Mouse (Mus musculus): ENCODE measurements around the gene Bahcc1.

The Bahcc1 gene

DNA sequence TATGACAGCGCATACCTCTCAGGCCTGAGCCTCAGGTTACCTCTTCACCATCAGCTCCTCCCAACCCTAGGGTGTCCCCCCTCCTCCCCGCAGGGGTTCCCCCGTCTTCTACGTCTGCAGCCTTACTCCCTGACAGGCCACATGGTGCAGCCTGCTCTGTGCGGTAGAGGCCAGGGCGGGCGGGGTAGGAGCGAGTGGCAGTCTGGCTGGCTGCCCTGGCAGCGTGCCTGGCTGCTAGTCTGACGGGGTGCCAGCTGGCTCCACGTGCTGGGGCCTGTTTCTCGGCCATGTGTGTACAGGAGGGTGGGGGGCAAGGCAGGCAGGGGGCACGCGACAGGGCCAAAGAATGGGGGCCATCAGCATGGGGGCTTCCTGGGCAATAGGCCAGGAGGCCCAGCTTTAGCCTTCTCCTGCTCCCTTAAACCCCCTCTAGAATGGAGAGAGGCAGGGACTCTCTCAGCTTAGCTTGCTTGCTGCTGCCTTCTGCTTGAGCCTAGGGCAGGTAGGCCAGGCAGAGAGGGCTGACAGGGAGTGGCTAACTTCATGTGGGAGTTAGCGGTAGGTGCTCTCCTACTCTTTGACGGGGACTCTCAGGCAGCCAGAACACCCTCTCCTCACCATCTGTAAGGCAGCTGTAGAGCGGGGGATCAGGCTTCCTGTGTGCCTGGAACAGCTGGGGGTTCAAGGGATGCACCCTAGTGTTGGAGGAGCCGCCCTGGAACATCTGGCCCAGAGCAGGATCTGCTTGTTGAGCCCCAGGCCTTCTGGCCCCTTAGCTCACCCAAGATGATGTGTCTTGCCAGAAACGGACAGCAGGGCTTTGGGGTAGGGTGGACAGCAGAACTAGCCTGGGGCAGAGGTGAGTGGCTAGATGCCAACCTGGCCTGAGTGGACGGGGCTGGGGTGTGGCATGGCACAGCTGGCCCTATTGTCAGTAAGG, 28.9 kb downstream of the Bahcc1 start:
- DNase-seq = peak; percentile 95

DNA sequence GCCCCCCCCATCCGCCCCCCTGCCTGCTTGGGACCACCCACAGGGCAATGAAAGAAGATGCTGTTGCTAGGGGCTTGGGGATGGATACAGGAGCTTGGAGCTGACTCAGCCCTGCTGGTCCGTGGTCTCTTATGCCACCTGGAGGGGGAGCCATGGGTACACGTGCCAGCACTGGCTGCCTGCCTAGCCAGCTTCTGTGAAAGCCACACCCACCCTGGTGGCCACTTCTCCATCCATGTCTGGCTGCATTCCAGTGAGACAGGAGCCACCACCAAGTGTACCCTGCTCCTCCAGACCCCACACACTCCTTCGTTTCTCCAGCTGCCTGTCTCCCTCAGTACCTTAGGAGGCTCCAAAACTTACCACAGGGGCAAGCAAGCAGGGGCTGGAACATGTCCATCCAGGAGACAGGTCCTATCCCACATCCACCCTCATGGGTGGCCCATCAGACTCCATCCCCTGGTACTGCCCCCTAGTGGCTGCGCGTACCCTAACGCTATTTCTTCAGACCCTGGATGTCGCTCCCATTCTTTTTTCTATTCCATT, 29.7 kb downstream of the Bahcc1 start:
- peak; percentile 91 for DNase-seq

DNA sequence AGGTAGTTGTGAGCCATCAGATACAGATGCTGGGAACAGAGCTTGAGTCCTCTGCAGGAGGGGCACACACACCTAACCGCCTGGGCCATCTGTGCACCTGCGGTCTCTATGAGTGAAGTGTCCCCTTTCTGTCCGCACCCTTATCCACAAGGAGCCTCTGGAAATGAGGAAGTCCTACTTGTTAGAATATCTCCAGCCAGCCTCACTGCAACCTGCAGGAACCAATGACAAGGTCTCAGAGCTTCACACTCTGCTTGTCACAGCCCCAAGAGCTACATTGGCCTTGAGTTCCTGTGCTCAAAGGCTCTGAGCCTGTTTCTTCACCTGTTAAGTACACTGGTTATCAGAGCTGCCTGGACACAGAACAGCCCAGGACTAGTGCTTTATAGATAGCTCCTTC, 30.4 kb downstream of the Bahcc1 start:
- DNase-seq = no peak

DNA sequence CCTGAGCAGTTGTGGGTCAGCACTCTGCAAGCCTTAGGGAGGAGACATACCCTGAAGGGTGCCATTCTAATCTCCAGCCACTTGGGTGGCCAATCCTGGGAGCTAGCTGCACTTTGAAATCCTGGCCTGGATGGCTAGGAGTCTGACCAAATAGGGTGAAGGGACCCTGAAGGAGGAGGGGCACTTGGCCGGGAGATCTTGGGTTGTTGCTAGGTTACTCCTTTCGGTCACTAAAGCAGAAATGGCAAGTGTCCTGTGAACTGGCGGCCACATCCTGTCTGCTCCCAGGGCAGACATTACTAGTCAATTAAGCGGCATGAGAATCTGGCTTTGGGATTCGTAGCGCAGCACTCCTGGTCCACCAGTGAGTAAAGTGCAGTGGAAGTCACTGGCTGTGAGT, 31.3 kb downstream of the Bahcc1 start:
- DNase-seq = no peak

- no peak for DNase-seq
Observed at GRCm38 (mm10) chr11:120265458-120265857, 32.7 kb downstream of the Bahcc1 start.

GRCm38 (mm10) chr11:120266259-120266758, 33.6 kb downstream of the Bahcc1 start:
- DNase-seq = no peak

DNA sequence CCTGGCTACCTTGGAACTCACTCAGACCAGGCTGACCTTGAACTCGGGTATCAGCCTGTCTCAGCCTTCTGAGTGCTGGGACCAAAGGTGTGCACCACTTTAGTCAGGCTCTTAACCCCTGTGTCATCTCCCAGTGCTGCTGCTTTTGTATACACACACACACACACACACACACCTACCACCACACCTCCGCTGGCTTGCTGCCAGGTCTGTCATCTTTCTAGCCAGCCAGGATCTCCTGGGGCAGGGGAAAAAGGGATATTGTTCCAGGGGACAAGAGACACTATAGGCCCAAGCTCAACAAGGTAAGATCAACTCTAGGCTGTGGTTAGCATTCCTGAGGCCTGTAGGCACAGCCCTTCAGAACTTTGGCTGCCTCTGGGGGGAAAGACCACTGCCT, 34.5 kb downstream of the Bahcc1 start:
- DNase-seq = no peak

DNA sequence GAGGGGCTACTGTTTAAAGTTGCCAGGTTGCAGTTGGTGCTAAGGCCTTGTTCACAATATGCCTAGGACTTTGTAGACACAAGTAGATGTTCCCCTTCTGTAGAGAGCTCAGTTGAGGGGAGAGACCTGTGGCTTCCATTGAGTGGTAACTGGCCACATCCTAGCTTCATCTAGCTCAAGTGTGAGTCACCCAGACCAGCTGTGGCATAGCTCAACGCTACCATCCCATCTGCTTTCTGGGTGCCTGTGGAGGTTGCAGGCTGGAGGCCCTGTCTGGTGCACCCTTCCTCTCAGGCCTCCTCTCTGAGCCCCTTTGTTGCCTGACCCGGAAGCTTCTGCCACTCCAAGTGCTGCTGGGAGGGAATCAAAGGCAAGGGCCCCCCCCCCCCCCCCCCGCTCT, 34.9 kb downstream of the Bahcc1 start:
- DNase-seq = no peak

- no peak for DNase-seq
Observed at GRCm38 (mm10) chr11:120268195-120268967, 35.6 kb downstream of the Bahcc1 start.

- DNase-seq = no peak
Observed at GRCm38 (mm10) chr11:120269007-120269406, 36.3 kb downstream of the Bahcc1 start.

GRCm38 (mm10) chr11:120269498-120270104, 36.9 kb downstream of the Bahcc1 start:
- no peak for DNase-seq

DNA sequence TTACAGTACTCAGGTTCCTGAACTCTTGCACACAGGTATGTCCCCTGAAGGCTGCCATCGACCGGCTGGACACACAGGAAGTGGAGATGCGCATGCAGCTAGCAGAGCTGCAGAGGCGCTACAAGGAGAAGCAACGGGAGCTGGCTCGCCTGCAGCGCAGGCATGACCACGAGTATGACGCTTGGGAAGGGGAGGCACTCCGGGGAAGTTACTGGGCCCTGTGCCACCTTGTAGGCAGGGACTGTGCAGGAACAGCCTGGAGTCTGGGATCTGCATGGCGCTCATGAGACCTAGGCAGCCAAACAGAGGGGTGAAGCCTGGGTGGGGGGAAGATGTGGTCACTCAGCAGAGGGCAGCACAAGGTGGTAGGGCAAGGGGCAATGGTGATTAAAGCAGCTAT, 46.6 kb downstream of the Bahcc1 start:
- DNase-seq = no peak

GRCm38 (mm10) chr11:120280281-120280773, 47.6 kb downstream of the Bahcc1 start:
- peak; percentile 53 for DNase-seq

DNA sequence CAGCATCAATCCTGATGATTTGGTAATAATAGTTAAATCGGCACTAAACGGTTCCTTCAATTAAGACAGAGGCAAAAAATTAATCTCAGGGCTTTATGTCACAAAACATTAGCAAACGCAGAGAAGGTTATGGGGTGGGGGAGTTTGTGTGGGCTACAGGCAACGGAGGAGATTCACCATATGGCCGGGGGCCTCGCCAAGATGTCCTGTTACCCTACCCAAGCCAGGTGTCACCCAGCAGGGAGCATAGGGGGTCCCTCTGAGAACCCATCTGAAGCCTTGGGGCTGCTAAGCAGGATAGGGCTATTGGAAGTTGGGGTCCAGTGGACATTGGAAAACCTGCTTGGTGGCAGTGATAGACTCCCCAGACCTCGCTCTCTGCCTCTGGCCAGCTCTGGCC, 48.0 kb downstream of the Bahcc1 start:
- no peak for DNase-seq

- DNase-seq = peak; percentile 76
Observed at GRCm38 (mm10) chr11:120281197-120281596, 48.5 kb downstream of the Bahcc1 start.

GRCm38 (mm10) chr11:120283542-120283941, 50.8 kb downstream of the Bahcc1 start:
- peak; percentile 71 for DNase-seq

- no peak for DNase-seq
Observed at GRCm38 (mm10) chr11:120289644-120290043, 56.9 kb downstream of the Bahcc1 start.

GRCm38 (mm10) chr11:120290266-120290665, 57.5 kb downstream of the Bahcc1 start:
- DNase-seq = no peak

DNA sequence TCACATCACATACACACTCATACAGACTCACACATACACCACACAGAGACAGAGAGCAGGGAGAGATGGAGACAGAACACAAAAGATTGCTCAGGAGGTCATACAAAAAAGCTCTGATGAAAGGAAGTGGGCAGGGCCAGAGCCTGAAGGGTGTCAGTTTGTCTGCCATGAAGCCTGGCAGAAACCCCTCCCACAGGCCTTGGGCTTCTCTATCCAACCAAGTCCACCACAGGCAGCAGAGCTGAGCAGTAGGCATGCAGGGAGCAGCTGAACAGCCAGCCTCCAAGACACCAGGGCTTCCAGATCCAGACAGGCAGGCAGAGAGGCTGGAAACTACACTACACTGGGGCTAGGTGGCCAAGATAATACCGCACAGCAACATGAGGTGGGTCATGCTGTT, 61.0 kb downstream of the Bahcc1 start:
- no peak for DNase-seq

GRCm38 (mm10) chr11:120296305-120297144, 63.8 kb downstream of the Bahcc1 start:
- DNase-seq = no peak

DNA sequence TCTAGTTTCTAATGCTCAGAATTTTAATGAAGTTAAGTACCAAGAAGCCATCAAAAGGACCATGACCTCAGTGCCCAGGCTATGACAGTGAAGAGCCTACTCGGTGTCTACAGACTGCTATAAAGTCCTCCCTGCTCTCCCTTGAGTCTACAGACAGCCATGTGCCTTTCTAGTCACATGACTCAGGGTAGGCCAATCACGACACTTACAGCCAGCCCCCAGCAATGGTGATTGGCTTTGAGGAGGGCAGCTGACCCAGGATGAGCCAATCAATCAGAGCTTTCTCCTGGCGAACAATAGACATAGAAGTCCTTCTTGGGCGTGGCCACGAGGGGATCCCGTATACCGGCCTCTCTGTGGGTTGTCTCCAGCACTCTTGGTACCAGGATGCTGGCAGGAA, 65.0 kb downstream of the Bahcc1 start:
- no peak for DNase-seq
